Mouse (Mus musculus) G1E (cell line): Measurements from ENCODE around the gene A830005F24Rik. TPM values are rescaled to one million over a fixed set of nuclear protein-coding genes. Genes with fewer than 3 reads are reported as not detected.

Experiments
- ATAC-seq: 2 replicates; pipeline ENCODE4 v1.8.0; 2016; ENCODE audit warnings: mild to moderate bottlenecking; ENCODE audit not compliant: insufficient number of reproducible peaks, poor library complexity, low FRiP score, severe bottlenecking; ENCODE audit errors: extremely low read depth
- DNase-seq: peaks from one replicate; pipeline ENCODE4 v3.0.0; 2012; ENCODE audit warnings: low spot score
- H3K27me3 ChIP-seq: 2 replicates; pipeline ENCODE4 v1.6.1; 2012; ENCODE audit warnings: mild to moderate bottlenecking, low read length, inconsistent platforms; ENCODE audit not compliant: insufficient read depth
- H3K36me3 ChIP-seq: replicated peaks from 2 replicates; pipeline ENCODE3; 2012; ENCODE audit warnings: mild to moderate bottlenecking, inconsistent platforms
- H3K4me1 ChIP-seq: 2 replicates; pipeline ENCODE4 v1.6.1; 2012; ENCODE audit warnings: low read depth, low read length, inconsistent platforms, mixed read lengths; ENCODE audit not compliant: insufficient read depth
- H3K4me3 ChIP-seq: 2 replicates; pipeline ENCODE4 v1.5.1; 2012; ENCODE audit warnings: low read depth, mild to moderate bottlenecking, inconsistent platforms, low read length, moderate library complexity, mixed read lengths
- H3K9me3 ChIP-seq: replicated peaks from 2 replicates; pipeline ENCODE4 v1.6.1; 2012; ENCODE audit warnings: inconsistent platforms
- CTCF ChIP-seq: IDR thresholded peaks from 2 replicates; pipeline ENCODE4 v1.5.1; 2012; ENCODE audit warnings: low read depth, low read length, inconsistent platforms, mixed read lengths
- GATA1 ChIP-seq: IDR thresholded peaks from 2 replicates; pipeline ENCODE4 v1.6.1; 2012; ENCODE audit warnings: borderline replicate concordance, low read length, inconsistent platforms, mixed read lengths
- GATA2 ChIP-seq: IDR thresholded peaks from 2 replicates; pipeline ENCODE4 v1.6.1; 2012; ENCODE audit warnings: low read depth, low read length, inconsistent platforms, borderline replicate concordance
- POLR2AphosphoS5 ChIP-seq: IDR thresholded peaks from 2 replicates; pipeline ENCODE4 v1.6.1; 2012; ENCODE audit warnings: low read depth, low read length, inconsistent platforms; ENCODE audit not compliant: insufficient replicate concordance
- TAL1 ChIP-seq: conservative IDR thresholded peaks from 2 replicates; pipeline ENCODE4 v1.6.1; 2012; ENCODE audit warnings: low read depth, low read length, inconsistent platforms, mixed read lengths
- polyA plus RNA-seq: library from polyadenylated mRNA; stranded (reverse); fragments of >175 nt; gene quantifications from 2 replicates; pipeline ENCODE4 v1.2.3, GENCODE M21; 2012
- total RNA-seq, 2 experiments: library from RNA; stranded (forward) in 1 of 2; stranded (reverse) in 1 of 2; fragments of 200-1000 nt in 1 of 2; fragments of >200 nt in 1 of 2; fragmentation: Nextera tagmentation in 1 of 2; gene quantifications; 2 replicates each; pipeline ENCODE4 v1.2.3; 2014 to 2017

The A830005F24Rik gene
- total and polyA plus RNA-seq, 3 experiments: 0.22 to 0.33 TPM; not detected in 1

DNA sequence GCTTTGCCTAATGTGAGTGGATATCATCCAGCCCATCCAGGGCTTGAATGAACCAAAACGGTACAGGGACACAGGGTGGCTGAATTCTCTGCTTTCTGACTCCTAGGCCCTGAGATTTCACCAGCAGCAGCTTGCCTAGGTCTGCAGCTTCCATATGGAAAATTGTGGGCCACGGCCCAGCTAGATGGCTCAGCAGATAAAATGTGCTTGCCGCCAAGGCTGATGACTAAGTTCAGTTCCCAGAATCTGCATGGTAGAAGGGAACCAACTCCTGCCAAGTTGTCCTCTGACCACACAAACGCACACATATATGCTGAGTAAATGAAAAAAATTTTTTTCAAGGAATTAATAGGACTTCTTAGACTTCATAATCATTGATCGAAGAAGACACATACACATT is 34.9 kb downstream of the A830005F24Rik start:
- no peak for DNase-seq
- H3K4me1 ChIP-seq: peaks cover 25% of the 10 kb centered on the region
- TF ChIP-seq GATA2 (no peak), TAL1 (no peak), POLR2AphosphoS5 (no peak), GATA1 (no peak), CTCF (no peak)
- H3K4me3 ChIP-seq: no peak overlapping the region
- peaks cover 3% of the 10 kb centered on the region for H3K36me3 ChIP-seq
- ATAC-seq: no peak
- H3K27me3 ChIP-seq: peaks cover 21% of the 10 kb centered on the region
- no peaks in the 10 kb centered on the region for H3K9me3 ChIP-seq

DNA sequence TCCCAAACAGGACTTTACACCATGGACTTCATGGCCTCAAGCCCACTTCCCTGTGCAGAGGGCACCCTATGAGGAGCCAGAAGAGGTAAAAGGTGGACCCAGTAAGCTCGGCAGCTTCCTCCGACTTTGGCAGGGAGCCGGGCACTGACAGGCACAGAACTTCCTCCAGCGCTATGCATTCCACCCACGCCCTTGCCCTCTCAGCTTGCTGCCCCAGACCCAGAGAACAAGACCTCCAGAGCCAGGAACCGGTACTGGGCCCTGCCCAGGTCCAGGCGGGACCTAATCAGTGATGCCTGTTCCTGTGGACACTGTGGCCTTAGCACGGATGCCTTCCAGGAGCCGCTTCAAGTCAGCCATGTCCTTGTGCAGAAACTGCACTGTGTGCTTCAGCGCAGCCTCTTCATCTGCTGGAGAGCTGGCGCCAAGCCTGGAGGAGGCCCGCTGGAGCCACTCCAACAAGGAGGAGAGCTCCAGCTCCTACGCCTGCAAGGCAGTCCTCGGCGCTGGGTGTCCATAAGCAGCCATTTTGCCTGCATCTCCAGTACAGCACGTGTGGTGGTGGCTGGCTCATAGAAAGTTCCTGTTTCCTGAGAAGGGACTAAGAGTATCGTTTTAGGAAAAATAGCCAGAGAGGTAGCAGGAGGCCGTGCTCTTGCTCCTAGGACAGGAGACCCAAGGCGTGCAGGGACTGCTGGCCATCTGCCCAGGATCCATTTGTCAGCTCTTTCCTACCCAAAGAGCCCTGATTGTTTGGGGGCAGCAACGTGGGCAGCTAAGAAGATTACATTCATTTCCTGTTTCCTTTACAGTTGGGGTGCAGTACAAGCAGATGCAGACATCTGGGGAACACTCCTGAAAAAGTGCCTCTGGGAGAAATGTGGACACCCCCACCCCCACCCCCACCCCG is 39.1 kb downstream of the A830005F24Rik start:
- TF ChIP-seq CTCF (no peak), TAL1 (no peak), GATA1 (no peak), GATA2 (no peak), POLR2AphosphoS5 (no peak)
- Histone ChIP-seq H3K36me3 (no peaks in the 10 kb centered on the region), H3K4me1 (peaks cover 11% of the 10 kb centered on the region), H3K9me3 (no peaks in the 10 kb centered on the region), H3K27me3 (peaks cover 21% of the 10 kb centered on the region), H3K4me3 (no peak overlapping the region; the same call in 1 of the 2 replicates)
- no peak for ATAC-seq
- DNase-seq: no peak

DNA sequence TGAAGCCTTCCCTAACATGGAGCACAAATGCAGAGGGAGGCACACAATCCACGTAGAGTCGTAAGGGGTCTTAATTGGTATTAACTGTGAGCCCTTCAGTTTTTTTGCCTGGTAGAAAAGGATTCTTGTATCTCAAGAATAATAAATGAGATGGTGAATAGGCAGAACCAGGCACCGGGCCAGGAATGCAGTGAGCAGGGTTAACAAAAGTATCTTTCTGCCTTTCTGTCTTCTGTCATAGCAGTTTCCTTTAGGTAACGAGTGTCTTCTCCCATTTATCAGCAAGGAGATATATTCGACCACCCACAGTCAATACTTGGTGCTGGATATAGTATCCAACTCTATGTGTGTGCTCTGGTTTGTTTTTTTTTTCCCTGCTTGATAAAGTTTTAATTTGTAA is 40.1 kb downstream of the A830005F24Rik start:
- TF ChIP-seq CTCF (no peak), GATA1 (no peak)
- DNase-seq (no peak), ATAC-seq (no peak)
- H3K4me1 ChIP-seq: peaks cover 11% of the 10 kb centered on the region
- peaks cover 21% of the 10 kb centered on the region for H3K27me3 ChIP-seq
- H3K4me3 ChIP-seq: no peak overlapping the region
- H3K36me3 ChIP-seq: no peaks in the 10 kb centered on the region
- H3K9me3 ChIP-seq: no peaks in the 10 kb centered on the region

DNA sequence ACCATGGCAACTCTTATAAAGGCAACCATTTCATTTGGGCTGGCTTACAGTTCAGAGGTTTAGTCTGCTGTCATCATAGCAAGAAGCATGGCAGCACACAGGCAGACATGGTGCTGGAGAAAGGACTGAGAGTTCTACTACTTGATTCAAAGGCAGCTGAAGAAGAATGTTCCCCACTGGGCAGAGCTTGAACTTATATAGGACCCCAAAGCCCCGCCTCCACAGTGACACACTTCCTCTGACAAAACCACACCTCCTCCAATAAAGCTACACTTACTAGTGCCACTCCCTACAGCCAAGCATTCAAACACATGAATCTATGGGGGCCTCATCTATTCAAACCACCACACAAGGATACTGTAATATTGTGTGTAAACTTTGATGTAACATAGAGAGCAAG is 41.2 kb downstream of the A830005F24Rik start:
- Histone ChIP-seq H3K9me3 (no peaks in the 10 kb centered on the region), H3K4me1 (peaks cover 11% of the 10 kb centered on the region), H3K36me3 (no peaks in the 10 kb centered on the region), H3K27me3 (peaks cover 27% of the 10 kb centered on the region), H3K4me3 (no peak overlapping the region)
- DNase-seq (no peak), ATAC-seq (no peak)
- TF ChIP-seq GATA2 (no peak), POLR2AphosphoS5 (no peak)

- Histone ChIP-seq H3K4me3 (no peak overlapping the region), H3K36me3 (no peaks in the 10 kb centered on the region), H3K4me1 (peaks cover 11% of the 10 kb centered on the region), H3K9me3 (no peaks in the 10 kb centered on the region), H3K27me3 (peaks cover 20% of the 10 kb centered on the region)
- no peak for DNase-seq
- no peak for TF ChIP-seq POLR2AphosphoS5
- no peak for ATAC-seq
Observed at GRCm38 (mm10) chr13:48555976-48556375, 42.6 kb downstream of the A830005F24Rik start.

DNA sequence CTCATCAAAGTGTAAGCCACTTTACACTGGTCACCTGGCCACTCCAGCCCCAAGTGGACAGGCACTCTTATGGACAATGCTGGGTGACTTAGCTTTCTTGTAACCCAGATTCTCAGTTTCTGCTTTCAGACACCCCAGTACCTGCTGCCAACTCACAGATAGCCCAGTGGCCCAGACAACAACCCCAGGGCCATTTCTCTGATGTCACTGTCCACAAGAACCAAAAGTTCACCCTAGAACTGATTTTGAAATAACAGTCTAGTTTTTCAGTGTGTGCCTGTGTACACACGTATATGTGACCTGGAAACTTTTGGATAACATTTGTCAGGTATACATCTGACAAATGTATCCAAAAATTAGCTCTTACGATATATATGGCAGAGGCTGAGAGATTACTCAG is 48.1 kb downstream of the A830005F24Rik start:
- no peak for TF ChIP-seq CTCF
- TF ChIP-seq POLR2AphosphoS5: no peak
- TF ChIP-seq GATA2: no peak
- no peak for TF ChIP-seq GATA1
- TF ChIP-seq TAL1: no peak
- H3K4me3 ChIP-seq: no peak overlapping the region
- no peak for DNase-seq

More for the DNA sequence above, 48.1 kb downstream of the A830005F24Rik start:
- H3K4me1 ChIP-seq: no peaks in the 10 kb centered on the region
- H3K27me3 ChIP-seq: peaks cover 23% of the 10 kb centered on the region
- no peak for ATAC-seq
- H3K36me3 ChIP-seq: no peaks in the 10 kb centered on the region
- H3K9me3 ChIP-seq: 0 out of 2 replicates have a peak, but pooled peaks cover 2% of the 10 kb centered on the region
